Mouse (Mus musculus): Measurements from ENCODE around the gene Tmem184a. TPM values are rescaled to one million over a fixed set of nuclear protein-coding genes. Genes with fewer than 3 reads are reported as not detected.

Tmem184a gene
- polyA plus RNA-seq, 1 experiment, result 10.5 TPM

DNA sequence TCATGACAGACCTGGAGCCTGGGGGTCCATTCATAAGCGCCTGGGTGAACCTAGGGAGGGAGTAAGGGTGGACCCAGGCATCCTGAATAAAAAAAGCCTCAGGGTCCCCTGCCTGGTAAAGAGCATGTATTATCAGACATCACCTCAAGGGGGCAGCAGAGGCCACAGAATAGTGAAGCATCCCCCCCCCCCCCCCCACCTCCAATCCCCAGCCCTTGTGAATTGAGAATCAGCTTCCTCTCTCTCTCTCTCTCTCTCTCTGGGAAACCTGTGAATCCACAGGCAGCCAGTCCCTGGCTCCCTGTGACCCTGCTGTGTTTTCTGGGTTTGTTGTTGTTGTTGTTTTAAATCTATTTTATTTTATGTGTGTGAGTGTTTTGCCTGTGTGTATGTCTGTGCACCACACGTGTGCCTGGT lies 18.8 kb upstream of the Tmem184a start:
- H3K4me1 ChIP-seq (ENCODE audit: control insufficient read depth, insufficient read depth, low read length), result no peaks in the 10 kb centered on the region
- H3K9me3 ChIP-seq (replicated peaks; ENCODE audit: control insufficient read depth, insufficient read depth, low read length, poor library complexity, severe bottlenecking), result no peaks in the 10 kb centered on the region
- H3K36me3 ChIP-seq (ENCODE audit: control insufficient read depth, insufficient read depth, low read length, poor library complexity, severe bottlenecking), result no peaks in the 10 kb centered on the region
- H3K27ac ChIP-seq (ENCODE audit: insufficient read depth, low read length), result no peak overlapping the region
- H3K27me3 ChIP-seq (ENCODE audit: control insufficient read depth, insufficient read depth, low read length, poor library complexity, severe bottlenecking), result no peaks in the 10 kb centered on the region
- no peak overlapping the region for H3K4me3 ChIP-seq (ENCODE audit: low read depth, low read length)
- no peak for TF ChIP-seq CTCF (IDR thresholded peaks at IDR 0.05; ENCODE audit: low read depth, low read length)
- no peak overlapping the region for H3K9ac ChIP-seq (ENCODE audit: low read depth, poor library complexity, severe bottlenecking)

DNA sequence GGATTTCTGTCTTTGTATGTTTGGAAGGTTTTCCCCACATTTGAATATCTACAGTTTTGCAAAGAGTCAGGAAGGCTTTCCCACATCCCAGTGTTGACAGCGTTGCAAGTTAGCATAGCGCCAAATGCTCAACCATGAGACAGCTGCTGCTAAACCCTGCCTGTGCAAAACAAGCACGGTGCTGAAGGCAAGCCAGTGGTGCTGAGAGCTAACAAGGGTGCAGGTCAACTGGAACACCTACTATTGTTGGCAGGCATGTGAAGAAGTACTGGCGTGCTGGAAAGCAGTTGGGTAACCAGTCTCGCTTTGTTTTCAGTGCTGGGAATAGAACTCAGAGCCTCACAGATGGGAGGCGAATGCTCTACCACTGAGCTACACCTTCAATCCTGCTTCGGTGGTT lies 16.0 kb upstream of the Tmem184a start:
- Histone ChIP-seq H3K4me3 (ENCODE audit: low read depth, low read length) (no peak overlapping the region), H3K27me3 (ENCODE audit: control insufficient read depth, insufficient read depth, low read length, poor library complexity, severe bottlenecking) (no peaks in the 10 kb centered on the region), H3K9ac (ENCODE audit: low read depth, poor library complexity, severe bottlenecking) (no peak overlapping the region), H3K36me3 (ENCODE audit: control insufficient read depth, insufficient read depth, low read length, poor library complexity, severe bottlenecking) (no peaks in the 10 kb centered on the region), H3K4me1 (ENCODE audit: control insufficient read depth, insufficient read depth, low read length) (no peaks in the 10 kb centered on the region), H3K27ac (ENCODE audit: insufficient read depth, low read length) (no peak overlapping the region), H3K9me3 (replicated peaks; ENCODE audit: control insufficient read depth, insufficient read depth, low read length, poor library complexity, severe bottlenecking) (no peaks in the 10 kb centered on the region)
- TF ChIP-seq CTCF (IDR thresholded peaks at IDR 0.05; ENCODE audit: low read depth, low read length) (no peak), EP300 (IDR thresholded peaks at IDR 0.05; ENCODE audit: insufficient read depth, low read depth, low read length) (no peak), POLR2A (IDR thresholded peaks at IDR 0.05; ENCODE audit: insufficient read depth, low read length) (no peak)

DNA sequence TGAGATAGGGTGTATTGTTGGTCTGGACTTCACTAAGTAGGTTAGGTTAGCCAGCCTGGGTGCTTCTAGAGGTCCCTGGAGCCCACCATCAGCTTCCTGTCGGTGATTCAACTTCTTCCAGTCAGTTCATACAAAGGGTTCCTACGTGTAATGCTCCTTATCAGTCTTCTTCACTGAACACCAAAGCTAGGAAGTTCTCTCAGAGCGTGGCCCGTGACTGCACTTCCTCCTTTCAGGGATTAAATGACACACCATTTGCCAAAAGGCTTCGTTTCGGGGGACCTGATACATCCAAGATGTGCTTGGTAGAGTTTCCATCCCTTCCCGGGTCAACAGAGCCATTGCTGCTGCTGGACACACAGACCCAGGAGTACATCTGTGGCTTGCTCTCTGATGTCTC lies 12.4 kb upstream of the Tmem184a start:
- no peak for TF ChIP-seq CTCF (IDR thresholded peaks at IDR 0.05; ENCODE audit: low read depth, low read length)
- TF ChIP-seq POLR2A (IDR thresholded peaks at IDR 0.05; ENCODE audit: insufficient read depth, low read length), result no peak
- TF ChIP-seq EP300 (IDR thresholded peaks at IDR 0.05; ENCODE audit: insufficient read depth, low read depth, low read length), result no peak
- no peak overlapping the region for H3K9ac ChIP-seq (ENCODE audit: low read depth, poor library complexity, severe bottlenecking)
- H3K36me3 ChIP-seq (ENCODE audit: control insufficient read depth, insufficient read depth, low read length, poor library complexity, severe bottlenecking), result no peaks in the 10 kb centered on the region
- H3K27me3 ChIP-seq (ENCODE audit: control insufficient read depth, insufficient read depth, low read length, poor library complexity, severe bottlenecking), result no peaks in the 10 kb centered on the region
- no peak overlapping the region for H3K27ac ChIP-seq (ENCODE audit: insufficient read depth, low read length)
- H3K4me3 ChIP-seq (ENCODE audit: low read depth, low read length), result no peak overlapping the region
- no peaks in the 10 kb centered on the region for H3K4me1 ChIP-seq (ENCODE audit: control insufficient read depth, insufficient read depth, low read length)
- H3K9me3 ChIP-seq (replicated peaks; ENCODE audit: control insufficient read depth, insufficient read depth, low read length, poor library complexity, severe bottlenecking), result no peaks in the 10 kb centered on the region

DNA sequence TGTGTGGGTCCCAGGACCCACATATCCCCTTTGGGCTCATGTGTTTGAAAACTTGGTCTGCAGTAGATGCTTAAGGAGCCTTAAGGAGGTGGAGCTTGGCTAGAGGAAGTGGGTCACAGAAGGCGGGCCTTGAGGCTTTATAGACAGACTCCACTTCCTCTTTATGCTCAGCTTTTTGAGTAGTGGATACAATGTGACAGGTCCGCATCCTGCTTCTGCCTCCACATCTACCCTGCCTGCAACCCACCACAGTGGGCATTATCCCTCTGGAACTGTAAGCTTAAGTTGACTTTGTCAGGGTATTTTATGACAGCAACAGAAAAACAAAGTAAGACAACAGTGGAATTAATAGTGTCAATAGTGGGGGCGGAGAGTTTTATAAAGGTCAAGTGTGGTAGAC lies 11.0 kb upstream of the Tmem184a start:
- Histone ChIP-seq H3K27ac (ENCODE audit: insufficient read depth, low read length) (no peak overlapping the region), H3K9me3 (replicated peaks; ENCODE audit: control insufficient read depth, insufficient read depth, low read length, poor library complexity, severe bottlenecking) (no peaks in the 10 kb centered on the region), H3K4me3 (ENCODE audit: low read depth, low read length) (no peak overlapping the region; the same call in 1 of the 2 replicates), H3K36me3 (ENCODE audit: control insufficient read depth, insufficient read depth, low read length, poor library complexity, severe bottlenecking) (no peaks in the 10 kb centered on the region), H3K27me3 (ENCODE audit: control insufficient read depth, insufficient read depth, low read length, poor library complexity, severe bottlenecking) (no peaks in the 10 kb centered on the region), H3K4me1 (ENCODE audit: control insufficient read depth, insufficient read depth, low read length) (no peaks in the 10 kb centered on the region), H3K9ac (ENCODE audit: low read depth, poor library complexity, severe bottlenecking) (no peak overlapping the region)
- TF ChIP-seq POLR2A (IDR thresholded peaks at IDR 0.05; ENCODE audit: insufficient read depth, low read length) (no peak), EP300 (IDR thresholded peaks at IDR 0.05; ENCODE audit: insufficient read depth, low read depth, low read length) (no peak), CTCF (IDR thresholded peaks at IDR 0.05; ENCODE audit: low read depth, low read length) (no peak)

DNA sequence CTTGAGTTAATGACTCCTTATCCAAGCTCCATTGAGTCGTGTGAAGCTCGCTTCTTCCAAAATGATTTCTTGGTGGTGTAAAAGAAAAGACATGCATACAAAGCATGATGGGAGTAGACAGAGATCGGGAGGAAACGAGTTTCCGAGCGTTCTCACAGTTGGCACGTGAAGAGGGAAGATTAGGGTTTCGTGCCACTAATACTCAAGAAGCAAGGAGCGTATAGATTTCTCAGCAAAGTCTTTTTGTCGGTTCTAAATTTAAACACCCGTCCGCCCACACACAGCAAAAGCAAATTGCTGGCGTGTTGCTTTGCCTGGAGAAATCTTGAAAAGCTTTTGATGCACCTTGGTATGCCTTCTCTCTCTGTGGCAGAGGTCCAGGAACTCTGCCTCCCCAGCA lies 9.7 kb upstream of the Tmem184a start:
- no peaks in the 10 kb centered on the region for H3K9me3 ChIP-seq (replicated peaks; ENCODE audit: control insufficient read depth, insufficient read depth, low read length, poor library complexity, severe bottlenecking)
- H3K9ac ChIP-seq (ENCODE audit: low read depth, poor library complexity, severe bottlenecking), result no peak overlapping the region
- no peaks in the 10 kb centered on the region for H3K36me3 ChIP-seq (ENCODE audit: control insufficient read depth, insufficient read depth, low read length, poor library complexity, severe bottlenecking)
- no peak overlapping the region for H3K4me3 ChIP-seq (ENCODE audit: low read depth, low read length)
- TF ChIP-seq CTCF (IDR thresholded peaks at IDR 0.05; ENCODE audit: low read depth, low read length) (no peak), EP300 (IDR thresholded peaks at IDR 0.05; ENCODE audit: insufficient read depth, low read depth, low read length) (no peak), POLR2A (IDR thresholded peaks at IDR 0.05; ENCODE audit: insufficient read depth, low read length) (no peak)
- H3K4me1 ChIP-seq (ENCODE audit: control insufficient read depth, insufficient read depth, low read length), result no peaks in the 10 kb centered on the region
- H3K27me3 ChIP-seq (ENCODE audit: control insufficient read depth, insufficient read depth, low read length, poor library complexity, severe bottlenecking), result no peaks in the 10 kb centered on the region
- H3K27ac ChIP-seq (ENCODE audit: insufficient read depth, low read length), result no peak overlapping the region

DNA sequence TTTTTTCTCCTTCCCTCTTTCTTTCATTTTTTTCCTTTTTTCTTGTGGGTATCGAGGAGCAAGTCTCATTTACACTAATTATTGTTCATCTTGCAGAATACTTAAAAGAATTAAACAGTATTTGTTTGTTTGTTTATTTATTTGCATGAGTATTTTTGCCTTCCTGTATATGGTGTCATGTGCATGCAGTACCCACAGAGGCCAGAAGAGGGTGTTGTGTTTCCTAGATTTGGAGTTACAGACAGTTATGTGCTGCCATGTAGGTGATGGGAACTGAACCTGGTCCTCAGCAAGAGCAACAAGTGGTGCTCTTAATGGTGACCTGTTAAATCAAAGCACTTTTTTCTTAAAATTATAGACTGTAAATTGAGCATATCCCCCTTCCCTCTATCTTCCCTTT lies 7.9 kb upstream of the Tmem184a start:
- H3K36me3 ChIP-seq (ENCODE audit: control insufficient read depth, insufficient read depth, low read length, poor library complexity, severe bottlenecking), result no peaks in the 10 kb centered on the region
- no peaks in the 10 kb centered on the region for H3K4me1 ChIP-seq (ENCODE audit: control insufficient read depth, insufficient read depth, low read length)

More for the DNA sequence above, 7.9 kb upstream of the Tmem184a start:
- Histone ChIP-seq H3K27ac (ENCODE audit: insufficient read depth, low read length) (no peak overlapping the region), H3K27me3 (ENCODE audit: control insufficient read depth, insufficient read depth, low read length, poor library complexity, severe bottlenecking) (no peaks in the 10 kb centered on the region), H3K9ac (ENCODE audit: low read depth, poor library complexity, severe bottlenecking) (no peak overlapping the region), H3K4me3 (ENCODE audit: low read depth, low read length) (no peak overlapping the region), H3K9me3 (replicated peaks; ENCODE audit: control insufficient read depth, insufficient read depth, low read length, poor library complexity, severe bottlenecking) (no peaks in the 10 kb centered on the region)
- TF ChIP-seq CTCF (IDR thresholded peaks at IDR 0.05; ENCODE audit: low read depth, low read length), result no peak
- no peak for TF ChIP-seq POLR2A (IDR thresholded peaks at IDR 0.05; ENCODE audit: insufficient read depth, low read length)
- TF ChIP-seq EP300 (IDR thresholded peaks at IDR 0.05; ENCODE audit: insufficient read depth, low read depth, low read length), result no peak
